Mouse (Mus musculus): ENCODE results near the gene Camk1d. TPM values are rescaled to one million over a fixed set of nuclear protein-coding genes. Genes with fewer than 3 reads are reported as not detected.

The Camk1d gene
- polyA plus RNA-seq, 1 experiment from 2014 or later: 6.7 TPM

DNA sequence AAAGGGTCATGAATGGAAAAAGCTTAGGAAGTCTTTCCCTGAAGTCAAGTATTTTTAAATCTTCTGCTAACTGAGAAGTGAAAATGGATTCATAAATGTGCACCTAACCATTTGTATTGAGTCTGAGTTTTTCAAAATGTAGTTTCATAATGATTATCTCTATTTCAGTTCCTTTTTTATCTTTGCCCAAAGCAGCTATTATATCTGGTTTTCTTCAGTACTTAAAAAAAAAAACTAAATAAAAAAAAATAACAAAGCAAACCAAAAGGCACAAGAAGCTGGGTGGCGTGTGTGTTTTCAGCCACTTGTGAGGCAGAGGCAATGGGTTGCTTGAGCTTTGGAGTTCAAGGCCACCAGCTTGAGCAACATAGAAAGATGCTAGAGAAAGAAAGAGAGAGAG is 26.6 kb upstream of the Camk1d start:
- no peaks in the 10 kb centered on the region for H3K36me3 ChIP-seq (replicated peaks; ENCODE audit: control insufficient read depth, insufficient read depth)
- no peaks in the 10 kb centered on the region for H3K27me3 ChIP-seq (ENCODE audit: control insufficient read depth, insufficient read depth, low read length)
- H3K4me3 ChIP-seq (replicated peaks; ENCODE audit: low read length): no peak overlapping the region
- H3K4me1 ChIP-seq (replicated peaks; ENCODE audit: control insufficient read depth, insufficient read depth, low read length): no peaks in the 10 kb centered on the region
- no peaks in the 10 kb centered on the region for H3K9me3 ChIP-seq (ENCODE audit: control insufficient read depth, low read length)
- WGBS: 88% methylated on average over 1 of the region's 1 CpGs
- H3K27ac ChIP-seq: no peak overlapping the region
- H3K4me2 ChIP-seq (replicated peaks): no peak overlapping the region
- no peak overlapping the region for H3K9ac ChIP-seq
- DNase-seq (ENCODE audit: low spot score) (no peak), ATAC-seq (ENCODE audit: low FRiP score) (no peak)

DNA sequence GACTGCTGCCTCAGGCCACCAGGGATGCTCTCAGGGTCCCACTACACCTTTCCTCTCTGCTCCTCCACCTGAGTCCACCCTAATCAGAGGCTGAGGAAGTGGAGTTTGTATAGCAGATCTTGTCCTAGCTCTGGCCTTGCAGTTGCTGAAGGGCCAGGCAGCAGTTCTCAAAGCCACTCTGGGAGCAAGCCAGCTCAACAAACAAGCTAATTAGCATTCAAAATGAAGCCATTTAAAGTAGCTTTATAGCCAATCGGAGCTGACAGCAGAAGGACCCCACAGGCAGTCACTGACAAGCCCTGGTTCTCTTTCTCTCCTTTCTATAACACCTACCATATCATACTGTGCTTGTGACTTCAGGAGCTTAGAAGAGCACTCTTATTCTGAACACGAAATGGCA is 21.6 kb upstream of the Camk1d start:
- ATAC-seq (ENCODE audit: low FRiP score) (no peak; the same call in 1 of the 2 replicates), DNase-seq (ENCODE audit: low spot score) (no peak)

DNA sequence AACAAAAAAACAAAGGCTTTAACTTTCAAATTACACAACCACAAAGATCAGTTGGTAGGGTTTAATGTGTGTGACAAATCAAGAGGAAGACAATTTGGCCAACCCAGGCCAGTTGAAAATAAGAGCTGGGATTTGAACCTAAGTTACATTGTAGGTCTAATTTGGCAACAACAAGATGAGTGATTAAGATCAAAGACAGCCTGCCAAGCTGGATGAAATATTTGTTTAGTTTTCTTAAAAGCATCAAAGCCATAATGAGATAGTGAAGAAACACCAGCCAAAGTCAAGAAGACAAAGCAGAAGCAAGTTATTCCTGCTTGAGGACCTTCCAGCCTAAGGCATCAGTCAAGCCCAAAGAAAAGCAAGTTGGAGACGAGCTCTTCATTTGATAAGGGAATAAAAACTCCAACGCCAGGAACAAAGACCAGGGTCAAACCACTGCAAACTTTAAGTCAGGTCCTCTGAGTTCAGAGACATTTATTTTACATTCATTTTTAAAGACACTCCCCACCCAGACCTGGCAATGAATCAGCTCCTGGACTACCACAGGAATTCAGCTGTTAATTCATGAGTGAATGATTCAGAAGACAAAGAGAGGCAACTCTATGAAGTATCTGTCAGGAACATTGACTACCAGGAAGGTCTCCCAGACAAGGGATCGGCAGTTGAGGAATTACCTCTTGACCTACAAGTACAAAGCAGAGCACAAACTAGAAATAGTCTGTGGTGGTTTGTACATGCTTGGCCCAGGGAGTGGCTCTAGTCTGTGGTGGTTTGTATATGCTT is 19.2 kb upstream of the Camk1d start:
- WGBS: 60% methylated on average over 3 of the region's 3 CpGs
- Histone ChIP-seq H3K4me2 (replicated peaks) (no peak overlapping the region), H3K27ac (no peak overlapping the region), H3K4me3 (replicated peaks; ENCODE audit: low read length) (no peak overlapping the region), H3K9ac (no peak overlapping the region), H3K36me3 (replicated peaks; ENCODE audit: control insufficient read depth, insufficient read depth) (no peaks in the 10 kb centered on the region), H3K9me3 (ENCODE audit: control insufficient read depth, low read length) (no peaks in the 10 kb centered on the region), H3K27me3 (ENCODE audit: control insufficient read depth, insufficient read depth, low read length) (no peaks in the 10 kb centered on the region), H3K4me1 (replicated peaks; ENCODE audit: control insufficient read depth, insufficient read depth, low read length) (peaks cover 4% of the 10 kb centered on the region; the same call in 1 of the 2 replicates)
- ATAC-seq (ENCODE audit: low FRiP score) (no peak), DNase-seq (ENCODE audit: low spot score) (no peak)

More for the DNA sequence above, 21.6 kb upstream of the Camk1d start:
- no peak overlapping the region for H3K27ac ChIP-seq
- peaks cover 1% of the 10 kb centered on the region; the same call in 1 of the 2 replicates for H3K4me1 ChIP-seq (replicated peaks; ENCODE audit: control insufficient read depth, insufficient read depth, low read length)
- no peak overlapping the region for H3K9ac ChIP-seq
- no peak overlapping the region for H3K4me3 ChIP-seq (replicated peaks; ENCODE audit: low read length)
- no peak overlapping the region for H3K4me2 ChIP-seq (replicated peaks)
- 29% methylated on average over 2 of the region's 2 CpGs for WGBS
- no peaks in the 10 kb centered on the region for H3K9me3 ChIP-seq (ENCODE audit: control insufficient read depth, low read length)
- H3K27me3 ChIP-seq (ENCODE audit: control insufficient read depth, insufficient read depth, low read length): no peaks in the 10 kb centered on the region
- no peaks in the 10 kb centered on the region for H3K36me3 ChIP-seq (replicated peaks; ENCODE audit: control insufficient read depth, insufficient read depth)

DNA sequence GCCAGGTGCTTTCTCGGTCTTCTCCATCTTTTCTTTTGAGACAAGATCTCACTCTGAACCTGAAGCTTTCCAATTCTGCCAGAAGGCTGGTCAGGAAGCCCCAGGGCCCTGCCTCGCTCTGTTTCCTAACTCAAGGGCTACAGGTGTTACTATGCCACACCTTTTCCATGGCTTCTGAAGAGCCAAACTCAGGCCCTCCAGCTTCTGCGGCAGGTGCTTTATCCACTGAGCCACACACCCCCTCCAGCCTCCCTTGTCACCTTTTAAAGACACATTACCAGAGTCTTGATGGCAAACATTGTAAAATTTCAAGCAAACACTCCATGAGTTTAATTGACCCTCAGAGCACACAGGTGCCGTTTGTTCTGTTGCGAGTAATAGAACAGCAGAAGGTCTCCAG is 17.7 kb upstream of the Camk1d start:
- Histone ChIP-seq H3K4me3 (replicated peaks; ENCODE audit: low read length) (no peak overlapping the region), H3K4me2 (replicated peaks) (no peak overlapping the region), H3K4me1 (replicated peaks; ENCODE audit: control insufficient read depth, insufficient read depth, low read length) (peaks cover 4% of the 10 kb centered on the region; the same call in 1 of the 2 replicates), H3K9ac (no peak overlapping the region), H3K27ac (no peak overlapping the region), H3K27me3 (ENCODE audit: control insufficient read depth, insufficient read depth, low read length) (no peaks in the 10 kb centered on the region), H3K9me3 (ENCODE audit: control insufficient read depth, low read length) (no peaks in the 10 kb centered on the region), H3K36me3 (replicated peaks; ENCODE audit: control insufficient read depth, insufficient read depth) (no peaks in the 10 kb centered on the region)
- 94% methylated on average over 5 of the region's 5 CpGs for WGBS
- DNase-seq (ENCODE audit: low spot score) (no peak), ATAC-seq (ENCODE audit: low FRiP score) (no peak)

DNA sequence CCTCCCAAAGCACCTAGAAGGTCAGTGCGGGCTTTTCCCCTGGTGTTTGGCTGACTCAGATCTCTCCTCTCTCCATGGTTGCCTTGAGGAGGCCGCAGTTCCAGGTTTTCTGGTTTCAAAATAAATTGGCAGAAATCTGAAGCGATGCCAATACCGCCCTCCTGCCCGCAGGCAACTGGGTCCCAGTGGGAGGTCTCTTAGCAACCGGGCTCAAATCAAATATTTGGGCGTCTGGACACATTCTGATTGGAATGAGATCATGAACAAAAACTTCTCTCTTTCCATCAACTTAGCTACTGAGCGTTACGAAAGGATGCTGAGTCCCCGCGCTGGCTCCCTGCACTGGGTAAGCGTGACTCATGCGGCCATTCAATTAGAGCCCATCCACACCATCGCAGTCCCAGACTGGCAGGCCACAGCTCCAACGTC is 16.1 kb upstream of the Camk1d start:
- Histone ChIP-seq H3K4me1 (replicated peaks; ENCODE audit: control insufficient read depth, insufficient read depth, low read length) (peaks cover 4% of the 10 kb centered on the region; the same call in 1 of the 2 replicates), H3K27me3 (ENCODE audit: control insufficient read depth, insufficient read depth, low read length) (no peaks in the 10 kb centered on the region), H3K36me3 (replicated peaks; ENCODE audit: control insufficient read depth, insufficient read depth) (no peaks in the 10 kb centered on the region), H3K9me3 (ENCODE audit: control insufficient read depth, low read length) (no peaks in the 10 kb centered on the region), H3K27ac (no peak overlapping the region), H3K4me2 (replicated peaks) (no peak overlapping the region), H3K9ac (no peak overlapping the region; the same call in 1 of the 2 replicates), H3K4me3 (replicated peaks; ENCODE audit: low read length) (no peak overlapping the region)
- ATAC-seq (ENCODE audit: low FRiP score) (peak; percentile 75; the same call in 1 of the 2 replicates), DNase-seq (ENCODE audit: low spot score) (peak; percentile 57)
- WGBS: 36% methylated on average over 15 of the region's 15 CpGs

DNA sequence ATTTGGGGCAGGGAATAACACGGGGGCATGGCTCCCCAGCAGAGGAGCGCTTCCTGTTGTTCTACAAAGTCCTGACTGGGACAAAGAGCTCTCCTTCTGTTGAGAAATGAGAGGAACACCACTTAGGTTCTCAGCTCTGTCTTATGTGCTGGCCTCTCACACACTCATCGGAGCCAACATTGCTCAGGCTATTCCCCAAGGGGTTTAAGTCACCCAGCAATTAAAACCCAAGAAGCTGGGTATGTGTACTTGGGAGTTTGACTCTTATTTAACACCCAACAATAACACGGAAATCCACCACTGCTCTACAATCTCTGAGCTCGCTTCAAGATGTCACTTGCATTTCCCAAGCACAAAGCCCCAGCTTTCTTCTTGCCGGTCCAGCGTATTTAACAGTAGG is 15.6 kb upstream of the Camk1d start:
- Histone ChIP-seq H3K9ac (no peak overlapping the region), H3K4me1 (replicated peaks; ENCODE audit: control insufficient read depth, insufficient read depth, low read length) (peaks cover 8% of the 10 kb centered on the region), H3K36me3 (replicated peaks; ENCODE audit: control insufficient read depth, insufficient read depth) (no peaks in the 10 kb centered on the region), H3K27ac (no peak overlapping the region), H3K4me3 (replicated peaks; ENCODE audit: low read length) (no peak overlapping the region), H3K9me3 (ENCODE audit: control insufficient read depth, low read length) (no peaks in the 10 kb centered on the region), H3K4me2 (replicated peaks) (no peak overlapping the region), H3K27me3 (ENCODE audit: control insufficient read depth, insufficient read depth, low read length) (no peaks in the 10 kb centered on the region)
- no peak for ATAC-seq (ENCODE audit: low FRiP score)
- 68% methylated on average over 7 of the region's 7 CpGs for WGBS
- no peak for DNase-seq (ENCODE audit: low spot score)

DNA sequence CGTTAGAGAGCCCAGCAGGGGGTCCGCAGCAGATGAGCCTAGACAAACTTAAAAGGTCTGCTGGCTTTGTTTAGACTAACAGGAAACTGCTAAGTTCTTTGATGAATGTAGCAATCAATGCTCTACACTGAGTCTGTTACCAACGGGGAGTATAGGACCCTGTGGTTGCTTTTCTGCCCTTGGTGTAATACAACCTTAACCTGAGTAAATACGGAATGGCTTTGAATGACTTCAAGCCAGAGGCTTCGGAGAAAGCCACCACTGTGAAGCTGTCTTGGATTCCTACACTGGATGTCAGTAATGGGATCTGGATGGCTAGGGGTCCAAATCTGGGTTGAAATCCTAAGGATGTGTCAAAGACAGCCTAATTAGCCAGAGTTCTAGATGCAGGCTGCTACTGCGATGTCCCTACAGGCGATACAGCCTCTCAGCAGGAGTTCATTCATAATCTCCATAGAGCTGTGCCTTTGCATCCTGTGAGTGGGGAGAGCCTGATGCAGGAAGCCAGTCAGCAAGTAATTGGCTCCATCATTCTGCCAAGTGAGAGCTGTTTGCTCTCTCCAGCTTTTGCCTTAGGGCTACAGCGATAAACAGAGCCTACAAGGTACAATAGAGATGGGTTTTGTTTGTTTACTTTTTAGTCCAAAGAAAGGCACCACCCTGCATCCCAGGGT is 10.8 kb upstream of the Camk1d start:
- Histone ChIP-seq H3K36me3 (replicated peaks; ENCODE audit: control insufficient read depth, insufficient read depth) (no peaks in the 10 kb centered on the region), H3K9ac (no peak overlapping the region), H3K4me1 (replicated peaks; ENCODE audit: control insufficient read depth, insufficient read depth, low read length) (peaks cover 6% of the 10 kb centered on the region), H3K9me3 (ENCODE audit: control insufficient read depth, low read length) (no peaks in the 10 kb centered on the region), H3K4me2 (replicated peaks) (0 out of 2 replicates have a peak overlapping the region, but pooled peaks have one; percentile 8), H3K27me3 (ENCODE audit: control insufficient read depth, insufficient read depth, low read length) (no peaks in the 10 kb centered on the region), H3K4me3 (replicated peaks; ENCODE audit: low read length) (no peak overlapping the region), H3K27ac (0 out of 2 replicates have a peak overlapping the region, but pooled peaks have one; percentile 8)
- DNase-seq (ENCODE audit: low spot score): peak; percentile 31
- WGBS: 14% methylated on average over 8 of the region's 8 CpGs
- peak; percentile 59; the same call in 1 of the 2 replicates for ATAC-seq (ENCODE audit: low FRiP score)

DNA sequence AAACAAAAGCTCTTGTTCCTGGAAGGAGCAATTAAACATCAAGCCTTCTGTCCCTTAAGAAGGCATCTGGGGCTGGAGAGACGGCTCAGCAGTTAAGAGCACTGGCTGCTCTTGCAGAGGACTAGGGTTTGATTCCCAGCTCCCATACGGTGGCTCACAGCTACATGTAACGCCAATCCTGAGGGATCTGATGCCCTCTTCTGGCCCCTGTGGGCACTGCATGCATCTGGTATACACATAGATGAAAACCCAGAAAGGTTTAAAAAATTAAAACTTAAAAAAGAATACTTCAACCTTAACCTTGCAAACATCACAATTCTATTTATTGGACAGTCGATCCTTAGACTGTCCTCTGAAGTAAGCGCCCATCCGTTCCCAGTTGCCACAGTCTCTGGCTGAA is 3.4 kb upstream of the Camk1d start:
- Histone ChIP-seq H3K9me3 (ENCODE audit: control insufficient read depth, low read length) (0 out of 2 replicates have a peak, but pooled peaks cover 3% of the 10 kb centered on the region), H3K27ac (no peak overlapping the region), H3K36me3 (replicated peaks; ENCODE audit: control insufficient read depth, insufficient read depth) (no peaks in the 10 kb centered on the region), H3K9ac (no peak overlapping the region), H3K27me3 (ENCODE audit: control insufficient read depth, insufficient read depth, low read length) (no peaks in the 10 kb centered on the region), H3K4me3 (replicated peaks; ENCODE audit: low read length) (no peak overlapping the region), H3K4me1 (replicated peaks; ENCODE audit: control insufficient read depth, insufficient read depth, low read length) (peaks cover 9% of the 10 kb centered on the region; the same call in 1 of the 2 replicates), H3K4me2 (replicated peaks) (no peak overlapping the region)
- DNase-seq (ENCODE audit: low spot score) (no peak), ATAC-seq (ENCODE audit: low FRiP score) (no peak)
- 95% methylated on average over 6 of the region's 6 CpGs for WGBS

DNA sequence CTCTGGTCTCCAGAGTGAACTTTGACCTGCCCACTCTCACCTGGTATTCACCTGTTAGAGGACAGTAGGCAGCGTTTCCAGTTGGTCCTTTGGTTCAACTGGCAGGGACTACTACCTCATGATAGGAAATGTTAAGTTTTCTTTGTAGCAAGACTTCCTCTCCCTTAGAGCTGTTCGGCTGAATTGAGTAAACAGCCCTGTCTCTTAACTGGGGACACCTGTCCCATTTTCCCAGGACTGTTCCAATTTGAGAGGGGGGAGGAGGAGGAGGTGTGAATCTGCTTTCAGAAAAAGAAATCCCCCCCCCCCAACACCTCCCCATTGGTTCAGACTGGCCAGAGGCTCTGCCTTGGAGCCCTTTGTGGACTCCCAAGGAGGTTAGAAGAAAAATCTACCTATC is 1.2 kb upstream of the Camk1d start:
- ATAC-seq (ENCODE audit: low FRiP score): no peak
- H3K27ac ChIP-seq: no peak overlapping the region
- no peak for DNase-seq (ENCODE audit: low spot score)
- H3K27me3 ChIP-seq (ENCODE audit: control insufficient read depth, insufficient read depth, low read length): peaks cover 12% of the 10 kb centered on the region; the same call in 1 of the 2 replicates
- H3K4me3 ChIP-seq (replicated peaks; ENCODE audit: low read length): no peak overlapping the region
- 46% methylated on average over 2 of the region's 2 CpGs for WGBS
- H3K9me3 ChIP-seq (ENCODE audit: control insufficient read depth, low read length): 0 out of 2 replicates have a peak, but pooled peaks cover 3% of the 10 kb centered on the region
- H3K9ac ChIP-seq: no peak overlapping the region
- H3K4me1 ChIP-seq (replicated peaks; ENCODE audit: control insufficient read depth, insufficient read depth, low read length): peaks cover 10% of the 10 kb centered on the region; the same call in 1 of the 2 replicates
- no peaks in the 10 kb centered on the region for H3K36me3 ChIP-seq (replicated peaks; ENCODE audit: control insufficient read depth, insufficient read depth)
- H3K4me2 ChIP-seq (replicated peaks): peak overlapping the region; percentile 91
